Mouse (Mus musculus) liver, postnatal 0 days (tissue): Measurements from ENCODE around the gene Pde2a.

Source experiments
- CTCF ChIP-seq: sonication (generic); IDR thresholded peaks from 2 replicates; pipeline ENCODE4 v1.5.1; 2016; ENCODE audit warnings: antibody characterized with exemption, low read depth
- EP300 ChIP-seq: IDR thresholded peaks from 2 replicates; pipeline ENCODE4 v1.6.1; 2016; ENCODE audit warnings: antibody characterized with exemption, low read depth, mild to moderate bottlenecking

DNA sequence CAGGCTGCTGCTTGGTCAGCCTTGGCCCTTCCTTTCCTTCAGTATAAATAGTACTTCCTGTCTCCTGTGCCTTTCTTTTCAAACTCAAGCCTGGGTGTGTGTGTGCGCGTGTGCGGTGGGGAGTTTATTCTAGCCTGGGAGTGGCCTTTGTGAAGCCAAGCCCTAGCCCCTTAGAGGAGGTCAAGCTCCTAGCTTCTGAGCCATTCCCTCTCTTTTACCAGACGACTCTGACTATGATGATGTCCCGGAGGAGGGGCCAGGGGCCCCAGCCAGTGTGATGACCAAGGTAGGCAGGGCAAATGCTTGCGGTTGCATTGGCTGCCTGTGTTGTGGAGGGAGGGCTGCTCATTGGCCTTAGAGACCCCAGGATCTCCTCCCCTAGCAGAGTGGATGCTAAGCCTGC, 36.2 kb upstream of the Pde2a start:
- no peak for TF ChIP-seq CTCF
- no peak for TF ChIP-seq EP300
